Mouse (Mus musculus) brown adipose tissue, adult 24 weeks (tissue): Measurements from ENCODE around the gene Capg. TPM values are rescaled to one million over a fixed set of nuclear protein-coding genes. Genes with fewer than 3 reads are reported as not detected.

Source experiments
- H3K27ac ChIP-seq: fragments of 200-500 bp; replicated peaks from 2 replicates; pipeline ENCODE4 v1.5.1; 2012; ENCODE audit warnings: low read depth, mild to moderate bottlenecking, low read length
- H3K4me1 ChIP-seq: fragments of 200-500 bp; 2 replicates; pipeline ENCODE4 v1.6.1; 2012; ENCODE audit warnings: low read length, mixed read lengths; ENCODE audit not compliant: control insufficient read depth, insufficient read depth, insufficient read length
- H3K4me3 ChIP-seq: fragments of 200-500 bp; 2 replicates; pipeline ENCODE4 v1.5.1; 2012; ENCODE audit warnings: low read depth, mild to moderate bottlenecking, low read length, moderate library complexity; ENCODE audit not compliant: insufficient read depth
- polyA plus RNA-seq: library from polyadenylated mRNA; stranded (reverse); fragments of >200 nt; gene quantifications from 2 replicates; pipeline ENCODE4 v1.2.4, GENCODE M21; 2012; ENCODE audit not compliant: missing spikeins, insufficient read depth, insufficient read length

Capg gene
- polyA plus RNA-seq, 1 experiment: 11.9 TPM

DNA sequence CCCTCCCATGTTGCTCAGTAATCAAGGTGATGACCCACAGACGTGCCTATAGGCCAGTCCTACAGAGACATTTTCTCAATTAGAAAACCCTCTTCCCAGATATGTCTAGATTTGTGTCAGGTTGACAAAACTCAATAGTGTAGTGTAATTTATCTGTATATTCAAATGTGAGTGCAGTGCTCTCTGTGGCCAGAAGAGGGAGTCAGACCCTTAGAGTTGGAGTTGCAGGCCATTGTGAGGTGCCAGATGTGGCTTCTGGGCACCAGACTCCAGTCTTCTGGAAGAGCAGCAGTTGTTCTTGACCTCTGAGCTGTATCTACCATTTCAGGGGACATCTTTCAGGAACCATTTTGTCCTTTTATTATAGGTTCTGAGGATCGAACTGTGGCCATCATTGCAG lies 2.9 kb downstream of the Capg start:
- H3K4me3 ChIP-seq: no peak overlapping the region
- H3K4me1 ChIP-seq: peaks cover 3% of the 10 kb centered on the region; the same call in 1 of the 2 replicates
- H3K27ac ChIP-seq: no peak overlapping the region

GRCm38 (mm10) chr6:72547862-72548261 lies 3.7 kb downstream of the Capg start:
- Histone ChIP-seq H3K4me1 (peaks cover 3% of the 10 kb centered on the region; the same call in 1 of the 2 replicates), H3K27ac (no peak overlapping the region), H3K4me3 (no peak overlapping the region)

DNA sequence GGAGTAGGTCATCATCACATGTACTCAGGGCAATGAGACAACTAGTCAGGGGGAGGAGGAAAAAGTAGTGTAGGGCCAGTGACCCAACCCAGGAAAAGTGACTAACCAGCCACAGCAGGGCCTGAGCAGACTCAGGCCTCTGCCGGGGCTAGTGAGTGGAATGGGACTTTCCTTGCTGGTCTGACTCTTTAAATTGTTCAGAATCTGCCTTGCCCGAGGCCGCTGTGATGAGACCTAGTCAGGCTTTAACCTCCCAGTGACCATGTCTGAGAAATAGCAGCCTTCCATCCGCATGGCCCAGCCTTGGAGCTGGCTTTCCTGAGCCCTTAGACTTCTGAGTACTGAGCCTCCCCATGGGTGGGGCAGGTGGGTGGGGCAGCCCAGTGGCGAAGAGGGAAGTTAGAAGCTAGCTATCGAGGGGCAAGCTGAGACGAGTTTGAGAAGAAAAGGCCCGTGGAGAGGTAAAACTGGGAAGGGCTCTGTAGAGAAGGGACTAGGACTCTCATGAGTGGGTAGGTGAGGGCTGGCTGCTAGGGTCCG lies 4.9 kb downstream of the Capg start:
- H3K4me1 ChIP-seq: peaks cover 1% of the 10 kb centered on the region; the same call in 1 of the 2 replicates
- peak overlapping the region; percentile 41 for H3K4me3 ChIP-seq
- peak overlapping the region; percentile 89 for H3K27ac ChIP-seq

GRCm38 (mm10) chr6:72550025-72550424 lies 5.8 kb downstream of the Capg start:
- Histone ChIP-seq H3K4me3 (peak overlapping the region; percentile 41), H3K27ac (peak overlapping the region; percentile 69), H3K4me1 (no peaks in the 10 kb centered on the region)

DNA sequence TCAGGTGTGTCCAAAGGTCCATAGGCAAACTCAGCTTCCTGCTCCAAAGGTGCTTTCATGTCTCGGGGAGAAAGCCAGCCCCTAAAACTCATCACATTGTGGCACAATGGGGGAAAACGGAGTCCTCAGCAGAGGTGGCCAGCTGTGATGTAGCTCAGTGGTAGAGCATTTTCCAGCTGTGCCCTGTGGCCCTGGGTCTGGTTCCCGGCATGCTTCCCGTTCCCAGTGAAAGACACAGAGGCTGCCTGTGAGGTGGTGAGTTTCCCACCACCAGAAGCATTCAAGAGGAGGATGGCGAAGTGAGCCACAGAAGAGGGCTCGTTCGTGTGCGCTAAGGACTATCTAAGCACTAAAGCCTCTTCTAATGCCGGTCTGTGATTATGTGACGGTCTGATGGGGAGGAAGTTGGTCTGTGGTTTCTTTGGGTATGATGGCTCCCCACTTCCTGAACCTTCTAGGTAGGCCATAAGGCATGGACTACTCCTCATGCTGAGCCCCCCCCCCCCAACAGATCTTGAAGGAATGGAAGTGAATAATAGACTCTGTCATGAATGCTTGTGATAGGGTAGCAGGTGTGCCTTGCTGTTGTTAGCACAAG lies 6.4 kb downstream of the Capg start:
- H3K27ac ChIP-seq: peak overlapping the region; percentile 37
- 0 out of 2 replicates have a peak overlapping the region, but pooled peaks have one; percentile 6 for H3K4me3 ChIP-seq

DNA sequence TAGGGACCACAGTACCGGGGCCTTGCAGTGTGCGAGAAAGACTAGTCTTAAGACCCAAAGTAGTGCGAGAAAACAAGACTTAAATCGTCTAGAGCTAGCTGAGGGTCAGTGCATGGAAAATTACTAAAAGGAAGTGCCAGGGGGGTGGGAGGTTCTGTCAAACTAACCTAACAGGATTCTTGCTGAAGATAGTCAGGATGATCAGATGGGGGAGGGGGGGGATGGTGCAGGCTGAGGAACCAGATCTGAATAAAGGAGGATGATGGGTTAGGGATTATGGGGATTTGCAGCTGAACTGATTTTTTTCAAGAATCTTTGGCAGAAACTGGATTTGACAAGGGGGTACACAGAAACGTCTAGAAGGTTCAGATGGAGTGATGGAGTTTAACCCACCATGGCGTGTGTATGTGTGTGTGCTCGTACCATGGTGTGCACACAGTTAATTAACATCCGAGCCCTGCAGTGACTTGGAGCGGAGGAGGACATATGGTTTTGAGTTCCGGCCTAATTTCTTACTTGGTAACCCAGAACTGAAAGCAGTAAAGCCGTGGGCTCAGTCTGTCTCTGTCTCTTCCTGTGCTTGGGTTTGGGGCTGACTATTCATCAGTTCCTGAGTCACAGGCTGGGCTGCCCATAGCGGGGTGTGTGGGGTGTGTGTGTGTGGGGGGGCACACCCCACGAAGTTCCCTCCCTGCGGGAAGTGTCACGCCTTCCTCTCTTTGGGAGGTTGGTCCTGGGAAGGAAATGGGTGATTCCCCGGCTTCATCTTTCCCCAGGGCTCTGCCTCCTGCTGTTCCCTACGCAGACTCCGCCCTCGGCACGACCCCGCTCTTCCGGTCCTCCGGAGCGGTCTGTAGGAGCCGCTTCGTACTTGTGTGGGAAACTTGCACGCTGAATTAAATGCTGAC lies 8.2 kb downstream of the Capg start:
- peak overlapping the region; percentile 86 for H3K27ac ChIP-seq
- H3K4me1 ChIP-seq: no peaks in the 10 kb centered on the region
- peak overlapping the region; percentile 62 for H3K4me3 ChIP-seq

More for the DNA sequence above, 6.4 kb downstream of the Capg start:
- no peaks in the 10 kb centered on the region for H3K4me1 ChIP-seq

DNA sequence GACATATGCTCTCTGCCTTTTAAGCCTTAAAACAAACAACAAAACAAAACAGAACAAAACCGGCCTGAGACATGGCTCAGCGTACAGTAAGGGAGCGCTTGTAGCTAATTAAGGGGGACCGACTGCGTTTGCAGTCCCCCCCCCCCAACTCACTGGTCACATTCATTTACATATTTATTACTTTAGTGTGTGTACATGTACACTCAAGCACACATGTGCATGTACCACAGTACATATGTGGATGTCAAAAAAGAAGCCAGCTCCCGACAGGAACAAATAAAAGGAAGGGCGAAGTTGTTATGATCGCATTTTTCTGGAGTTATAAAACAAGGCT lies 8.9 kb downstream of the Capg start:
- H3K4me1 ChIP-seq: no peaks in the 10 kb centered on the region
- H3K4me3 ChIP-seq: peak overlapping the region; percentile 62
- peak overlapping the region; percentile 86 for H3K27ac ChIP-seq

DNA sequence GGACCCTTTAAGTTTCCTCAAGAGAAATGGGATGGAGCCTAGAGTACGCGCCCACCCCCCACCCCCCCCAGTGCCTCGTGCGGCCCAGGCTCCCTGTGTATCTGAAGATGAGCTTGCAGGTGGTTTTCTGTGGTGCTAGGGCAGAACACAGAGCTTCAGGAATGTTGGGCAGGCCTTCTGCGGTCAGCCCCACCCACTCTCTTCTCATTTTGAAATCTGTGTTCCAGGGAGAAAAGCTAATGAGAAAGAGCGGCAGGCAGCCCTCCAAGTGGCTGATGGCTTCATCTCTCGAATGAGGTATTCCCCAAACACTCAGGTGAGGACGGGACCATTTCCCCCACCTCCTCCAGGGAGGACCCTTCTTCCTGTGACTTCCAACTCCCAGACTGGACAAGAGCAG lies 16.6 kb downstream of the Capg start:
- Histone ChIP-seq H3K4me1 (no peaks in the 10 kb centered on the region), H3K4me3 (no peak overlapping the region), H3K27ac (no peak overlapping the region)

DNA sequence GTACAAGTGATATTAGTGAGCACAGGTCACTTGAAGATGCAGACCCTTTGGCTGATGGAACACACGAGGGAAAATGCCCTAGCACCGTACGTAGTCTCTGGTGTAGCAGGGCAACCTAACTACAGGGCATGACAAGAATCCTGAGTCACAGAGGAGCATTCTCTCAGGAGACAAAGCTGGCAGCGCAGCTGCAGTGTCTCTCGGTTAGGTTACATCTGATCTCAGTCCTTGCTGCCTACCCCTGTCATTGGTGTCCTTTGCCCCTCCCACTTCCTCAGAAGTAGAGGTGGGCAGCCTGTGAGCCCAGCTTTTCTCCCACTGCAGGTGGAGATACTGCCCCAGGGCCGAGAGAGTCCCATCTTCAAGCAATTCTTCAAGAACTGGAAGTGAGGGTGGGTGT lies 18.3 kb downstream of the Capg start:
- H3K27ac ChIP-seq: no peak overlapping the region
- H3K4me1 ChIP-seq: no peaks in the 10 kb centered on the region
- H3K4me3 ChIP-seq: no peak overlapping the region

DNA sequence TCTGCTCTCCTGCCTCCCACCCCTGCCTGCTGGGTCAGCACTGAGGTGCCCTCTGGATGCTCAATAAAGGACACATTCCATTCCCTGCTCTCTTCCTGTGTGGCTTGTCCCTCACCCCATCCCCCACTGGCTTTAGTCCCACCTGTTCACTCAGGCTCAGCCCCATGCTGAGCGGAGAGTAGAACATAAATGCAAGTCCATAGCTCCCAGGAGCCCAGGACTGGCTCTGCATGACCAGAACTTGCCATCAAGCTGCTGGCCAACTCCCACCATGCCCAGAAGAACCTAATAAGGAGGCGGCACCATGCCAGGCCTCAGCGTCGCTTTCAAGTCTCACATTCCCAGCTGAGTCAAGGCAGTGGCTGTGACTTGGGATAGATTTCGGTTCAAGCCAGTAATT lies 18.7 kb downstream of the Capg start:
- H3K4me3 ChIP-seq: no peak overlapping the region
- no peak overlapping the region for H3K27ac ChIP-seq
- H3K4me1 ChIP-seq: no peaks in the 10 kb centered on the region

- no peak overlapping the region for H3K27ac ChIP-seq
Measured at GRCm38 (mm10) chr6:72565506-72565905, 21.3 kb downstream of the Capg start.

GRCm38 (mm10) chr6:72566044-72566443 lies 21.9 kb downstream of the Capg start:
- Histone ChIP-seq H3K4me1 (no peaks in the 10 kb centered on the region), H3K27ac (no peak overlapping the region), H3K4me3 (no peak overlapping the region)

More at GRCm38 (mm10) chr6:72565506-72565905, 21.3 kb downstream of the Capg start:
- H3K4me1 ChIP-seq: no peaks in the 10 kb centered on the region
- H3K4me3 ChIP-seq: no peak overlapping the region

- H3K4me1 ChIP-seq: no peaks in the 10 kb centered on the region
- no peak overlapping the region for H3K27ac ChIP-seq
- H3K4me3 ChIP-seq: no peak overlapping the region
Measured at GRCm38 (mm10) chr6:72567508-72567907, 23.3 kb downstream of the Capg start.

- Histone ChIP-seq H3K27ac (no peak overlapping the region), H3K4me3 (no peak overlapping the region), H3K4me1 (no peaks in the 10 kb centered on the region)
Measured at GRCm38 (mm10) chr6:72568736-72569135, 24.5 kb downstream of the Capg start.

DNA sequence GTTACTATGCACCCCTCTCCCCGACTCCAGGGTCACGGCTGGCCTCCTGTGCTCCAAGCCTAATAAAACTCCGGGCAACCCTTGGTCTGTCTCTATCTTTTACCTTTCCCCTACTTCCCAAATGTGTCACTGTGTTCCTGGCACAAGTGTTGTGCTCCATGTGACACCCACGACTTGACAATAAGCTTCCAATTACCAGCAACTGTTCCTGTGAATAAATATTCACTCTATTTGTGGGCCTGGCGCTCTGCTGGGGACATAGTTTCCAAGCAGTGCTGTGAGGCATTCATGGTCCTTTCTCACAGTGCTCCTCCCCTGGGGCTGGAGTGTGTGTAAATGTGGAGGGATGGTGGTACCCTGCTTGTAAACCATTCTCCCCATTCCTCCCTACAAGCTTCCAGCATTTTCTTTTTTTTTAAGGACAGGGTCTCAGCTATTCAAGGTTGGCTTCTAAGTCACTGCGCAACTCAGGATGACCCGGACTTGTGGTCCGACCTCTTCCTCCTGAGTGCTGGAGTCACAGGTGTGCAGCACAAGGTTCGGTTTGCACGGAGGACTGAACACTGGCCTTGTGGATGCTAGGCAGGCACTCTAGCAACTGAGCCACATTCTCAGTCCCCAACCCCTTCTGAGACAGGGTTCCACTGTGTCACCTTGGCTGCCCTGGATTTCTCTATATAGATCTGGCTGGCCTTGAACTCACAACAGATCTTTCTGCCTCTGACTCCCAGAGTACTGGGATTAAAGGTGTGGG lies 26.6 kb downstream of the Capg start:
- Histone ChIP-seq H3K4me3 (no peak overlapping the region), H3K4me1 (no peaks in the 10 kb centered on the region), H3K27ac (peak overlapping the region; percentile 44)
